Mouse (Mus musculus): Measurements from ENCODE around the gene Serp2. TPM values are rescaled to one million over a fixed set of nuclear protein-coding genes. Genes with fewer than 3 reads are reported as not detected.

The Serp2 gene
- polyA plus RNA-seq, 1 experiment from 2014 or later = 6.3 TPM

DNA sequence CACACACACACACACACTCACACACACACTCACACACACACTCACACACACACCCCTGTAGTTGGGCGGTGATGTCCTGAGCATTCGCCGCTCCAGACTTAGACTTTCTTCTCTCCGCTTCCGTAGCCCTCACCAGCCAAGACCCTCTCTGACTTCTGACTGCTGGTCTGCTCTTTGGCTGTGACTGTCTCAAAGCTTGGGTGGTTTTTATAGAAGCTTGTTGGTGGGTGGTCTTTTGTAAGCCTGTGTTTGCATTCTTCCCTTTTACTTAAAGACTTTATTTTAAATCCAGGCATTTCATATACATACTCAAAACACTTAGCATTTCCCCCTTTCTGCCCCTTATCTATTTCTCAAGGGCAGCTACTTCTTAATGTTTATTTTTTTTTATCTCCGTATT is 57.2 kb downstream of the Serp2 start:
- H3K4me2 ChIP-seq (ENCODE audit: low read depth, low read length) = no peak overlapping the region
- H3K9ac ChIP-seq (ENCODE audit: low read length) = no peak overlapping the region
- H3K9me3 ChIP-seq (replicated peaks; ENCODE audit: control insufficient read depth, low read length) = no peaks in the 10 kb centered on the region
- H3K27me3 ChIP-seq (ENCODE audit: control insufficient read depth, insufficient read depth, low read length) = no peaks in the 10 kb centered on the region
- ATAC-seq (replicated peaks; ENCODE audit: extremely low read depth, insufficient read depth, low FRiP score) = no peak
- peaks cover 13% of the 10 kb centered on the region for H3K4me1 ChIP-seq (ENCODE audit: control insufficient read depth, insufficient read depth, low read length)
- no peak overlapping the region for H3K27ac ChIP-seq (ENCODE audit: low read length)
- 84% methylated on average over 6 of the region's 6 CpGs for WGBS
- no peaks in the 10 kb centered on the region for H3K36me3 ChIP-seq (ENCODE audit: control insufficient read depth, insufficient read depth)
- H3K4me3 ChIP-seq (ENCODE audit: low read length) = no peak overlapping the region

- no peak overlapping the region for H3K27ac ChIP-seq (ENCODE audit: low read length)
- ATAC-seq (replicated peaks; ENCODE audit: extremely low read depth, insufficient read depth, low FRiP score) = no peak
- no peak overlapping the region for H3K4me2 ChIP-seq (ENCODE audit: low read depth, low read length)
Measured at GRCm38 (mm10) chr14:76498210-76498609, 58.5 kb downstream of the Serp2 start.

DNA sequence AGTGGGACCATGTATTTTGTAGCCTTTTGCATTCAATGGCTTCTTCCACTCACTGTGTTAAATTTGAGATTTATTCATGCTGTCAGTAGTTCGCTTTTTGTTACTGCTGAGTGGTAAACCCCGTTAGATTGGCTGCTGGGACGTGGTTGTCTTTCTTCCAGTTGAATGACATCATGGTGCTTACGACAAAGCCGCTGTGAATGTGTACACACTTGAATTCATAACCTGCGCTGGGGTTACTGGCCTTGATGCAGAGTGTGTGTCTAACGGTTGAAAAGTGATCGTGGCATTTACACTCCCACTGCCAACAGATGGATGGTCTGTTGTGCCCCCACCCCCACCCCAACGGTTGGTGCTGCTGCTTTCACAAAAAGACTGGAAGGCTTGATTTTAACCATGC is 59.5 kb downstream of the Serp2 start:
- Histone ChIP-seq H3K9me3 (replicated peaks; ENCODE audit: control insufficient read depth, low read length) (no peaks in the 10 kb centered on the region), H3K4me1 (ENCODE audit: control insufficient read depth, insufficient read depth, low read length) (peaks cover 9% of the 10 kb centered on the region), H3K9ac (ENCODE audit: low read length) (no peak overlapping the region), H3K36me3 (ENCODE audit: control insufficient read depth, insufficient read depth) (no peaks in the 10 kb centered on the region), H3K27me3 (ENCODE audit: control insufficient read depth, insufficient read depth, low read length) (no peaks in the 10 kb centered on the region), H3K4me2 (ENCODE audit: low read depth, low read length) (no peak overlapping the region), H3K4me3 (ENCODE audit: low read length) (no peak overlapping the region), H3K27ac (ENCODE audit: low read length) (no peak overlapping the region)
- 84% methylated on average over 9 of the region's 9 CpGs for WGBS
- ATAC-seq (replicated peaks; ENCODE audit: extremely low read depth, insufficient read depth, low FRiP score) = no peak

More at GRCm38 (mm10) chr14:76498210-76498609, 58.5 kb downstream of the Serp2 start:
- Histone ChIP-seq H3K9me3 (replicated peaks; ENCODE audit: control insufficient read depth, low read length) (no peaks in the 10 kb centered on the region), H3K4me1 (ENCODE audit: control insufficient read depth, insufficient read depth, low read length) (peaks cover 9% of the 10 kb centered on the region), H3K36me3 (ENCODE audit: control insufficient read depth, insufficient read depth) (no peaks in the 10 kb centered on the region), H3K9ac (ENCODE audit: low read length) (no peak overlapping the region), H3K4me3 (ENCODE audit: low read length) (no peak overlapping the region), H3K27me3 (ENCODE audit: control insufficient read depth, insufficient read depth, low read length) (no peaks in the 10 kb centered on the region)
- whole genome bisulfite sequencing = 39% methylated on average over 7 of the region's 7 CpGs

GRCm38 (mm10) chr14:76495022-76495421 is 61.7 kb downstream of the Serp2 start:
- H3K36me3 ChIP-seq (ENCODE audit: control insufficient read depth, insufficient read depth) = no peaks in the 10 kb centered on the region
- ATAC-seq (replicated peaks; ENCODE audit: extremely low read depth, insufficient read depth, low FRiP score) = no peak
- no peak overlapping the region for H3K4me2 ChIP-seq (ENCODE audit: low read depth, low read length)
- H3K4me3 ChIP-seq (ENCODE audit: low read length) = no peak overlapping the region
- H3K9ac ChIP-seq (ENCODE audit: low read length) = no peak overlapping the region
- no peaks in the 10 kb centered on the region for H3K27me3 ChIP-seq (ENCODE audit: control insufficient read depth, insufficient read depth, low read length)
- 50% methylated on average over 5 of the region's 5 CpGs for WGBS
- no peak overlapping the region for H3K27ac ChIP-seq (ENCODE audit: low read length)
- H3K9me3 ChIP-seq (replicated peaks; ENCODE audit: control insufficient read depth, low read length) = no peaks in the 10 kb centered on the region
- peaks cover 7% of the 10 kb centered on the region for H3K4me1 ChIP-seq (ENCODE audit: control insufficient read depth, insufficient read depth, low read length)

DNA sequence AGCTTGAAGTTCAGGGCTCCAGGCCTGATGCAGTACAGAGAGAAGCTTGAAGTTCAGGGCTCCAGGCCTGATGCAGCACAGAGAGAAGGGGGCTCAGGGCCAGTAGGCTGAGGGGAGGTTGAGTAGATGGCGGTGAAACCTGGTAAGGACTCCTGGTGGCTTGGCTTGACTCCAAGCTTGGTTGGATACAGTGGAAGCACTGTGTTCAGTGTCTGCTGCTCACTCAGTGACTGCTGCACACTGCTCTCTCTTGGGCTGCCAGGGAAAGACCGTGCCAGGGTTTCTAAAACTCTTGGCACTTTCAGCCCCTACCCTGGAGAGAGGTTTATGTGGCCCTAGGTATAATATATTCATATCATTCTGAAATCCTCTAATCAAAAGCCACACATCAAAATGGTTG is 67.6 kb downstream of the Serp2 start:
- Histone ChIP-seq H3K27ac (ENCODE audit: low read length) (no peak overlapping the region), H3K36me3 (ENCODE audit: control insufficient read depth, insufficient read depth) (no peaks in the 10 kb centered on the region), H3K4me3 (ENCODE audit: low read length) (no peak overlapping the region), H3K9ac (ENCODE audit: low read length) (no peak overlapping the region), H3K9me3 (replicated peaks; ENCODE audit: control insufficient read depth, low read length) (no peaks in the 10 kb centered on the region), H3K27me3 (ENCODE audit: control insufficient read depth, insufficient read depth, low read length) (no peaks in the 10 kb centered on the region), H3K4me2 (ENCODE audit: low read depth, low read length) (no peak overlapping the region), H3K4me1 (ENCODE audit: control insufficient read depth, insufficient read depth, low read length) (no peaks in the 10 kb centered on the region)
- ATAC-seq (replicated peaks; ENCODE audit: extremely low read depth, insufficient read depth, low FRiP score) = no peak
- WGBS = 49% methylated on average over 2 of the region's 2 CpGs

DNA sequence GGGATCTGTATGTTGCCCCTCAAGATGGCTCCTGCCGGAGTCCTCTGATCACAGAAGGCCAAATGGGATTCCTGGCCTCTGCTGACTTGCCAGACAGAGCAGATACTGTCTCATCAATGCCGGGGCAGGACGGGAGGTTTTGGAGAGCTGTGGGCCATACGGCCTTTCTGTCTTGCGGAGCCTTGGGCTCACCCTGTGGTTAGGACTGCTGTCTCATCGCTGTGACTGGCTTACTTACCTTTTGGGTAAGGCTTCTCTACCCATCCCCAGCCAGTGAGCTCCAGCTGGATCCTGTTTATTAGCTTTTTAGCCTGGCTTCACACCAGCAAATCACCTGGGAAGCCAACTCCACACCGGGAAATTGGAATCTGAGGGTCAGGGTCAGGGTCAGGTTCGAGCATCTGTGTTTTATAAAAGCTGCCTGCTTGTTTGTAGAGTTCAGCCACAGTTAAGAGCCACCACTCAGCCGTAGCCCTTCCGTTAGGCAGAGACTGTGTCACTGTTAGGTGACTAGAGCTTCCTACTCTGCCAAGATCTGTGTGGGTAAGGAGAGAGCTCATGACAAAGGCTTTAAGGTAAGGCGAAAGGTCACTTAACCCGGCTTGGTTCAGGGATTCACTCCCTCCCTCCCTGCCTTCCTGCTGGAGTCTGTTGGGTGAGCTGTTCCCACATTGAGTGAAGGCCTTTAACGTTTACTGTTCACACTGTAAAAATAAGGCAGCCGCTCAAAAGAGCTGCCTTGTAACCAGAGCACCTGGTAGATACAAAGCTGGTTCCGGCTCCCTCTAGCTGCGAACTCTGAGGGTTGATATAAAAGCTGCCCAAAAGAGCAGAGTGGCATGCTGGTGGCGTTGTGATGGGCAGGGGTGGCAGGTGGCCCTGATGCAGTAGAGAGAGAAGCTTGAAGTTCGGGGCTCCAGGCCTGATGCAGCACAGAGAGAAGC is 68.3 kb downstream of the Serp2 start:
- Histone ChIP-seq H3K4me3 (ENCODE audit: low read length) (no peak overlapping the region), H3K27ac (ENCODE audit: low read length) (0 out of 2 replicates have a peak overlapping the region, but pooled peaks have one; percentile 23), H3K9me3 (replicated peaks; ENCODE audit: control insufficient read depth, low read length) (no peaks in the 10 kb centered on the region), H3K4me1 (ENCODE audit: control insufficient read depth, insufficient read depth, low read length) (no peaks in the 10 kb centered on the region), H3K9ac (ENCODE audit: low read length) (no peak overlapping the region), H3K27me3 (ENCODE audit: control insufficient read depth, insufficient read depth, low read length) (no peaks in the 10 kb centered on the region), H3K4me2 (ENCODE audit: low read depth, low read length) (no peak overlapping the region), H3K36me3 (ENCODE audit: control insufficient read depth, insufficient read depth) (no peaks in the 10 kb centered on the region)
- WGBS = 70% methylated on average over 18 of the region's 18 CpGs
- no peak for ATAC-seq (replicated peaks; ENCODE audit: extremely low read depth, insufficient read depth, low FRiP score)

DNA sequence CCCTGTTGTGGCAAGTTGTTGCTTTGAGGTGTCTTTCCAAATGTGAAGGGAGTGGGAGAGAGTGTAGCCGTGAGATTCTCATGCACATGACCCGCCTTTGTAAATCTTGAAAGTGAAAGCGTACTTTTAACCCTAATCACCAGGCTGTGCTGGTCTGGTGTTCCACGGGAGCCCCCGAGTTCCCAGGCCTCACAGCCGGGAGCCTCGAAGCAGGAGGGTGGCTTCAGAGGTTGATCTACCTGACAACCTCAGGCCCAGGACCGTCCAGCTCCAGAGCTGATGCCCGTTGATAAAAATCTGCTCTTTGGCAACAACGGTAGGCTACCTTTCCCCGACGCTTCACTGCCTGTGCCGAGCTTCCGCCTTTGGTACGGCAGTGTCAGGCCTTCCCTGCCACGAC is 69.1 kb downstream of the Serp2 start:
- Histone ChIP-seq H3K27me3 (ENCODE audit: control insufficient read depth, insufficient read depth, low read length) (no peaks in the 10 kb centered on the region), H3K4me1 (ENCODE audit: control insufficient read depth, insufficient read depth, low read length) (no peaks in the 10 kb centered on the region), H3K9me3 (replicated peaks; ENCODE audit: control insufficient read depth, low read length) (no peaks in the 10 kb centered on the region), H3K9ac (ENCODE audit: low read length) (no peak overlapping the region), H3K36me3 (ENCODE audit: control insufficient read depth, insufficient read depth) (no peaks in the 10 kb centered on the region), H3K27ac (ENCODE audit: low read length) (no peak overlapping the region), H3K4me3 (ENCODE audit: low read length) (no peak overlapping the region), H3K4me2 (ENCODE audit: low read depth, low read length) (no peak overlapping the region)
- no peak for ATAC-seq (replicated peaks; ENCODE audit: extremely low read depth, insufficient read depth, low FRiP score)
- 81% methylated on average over 16 of the region's 16 CpGs for WGBS

DNA sequence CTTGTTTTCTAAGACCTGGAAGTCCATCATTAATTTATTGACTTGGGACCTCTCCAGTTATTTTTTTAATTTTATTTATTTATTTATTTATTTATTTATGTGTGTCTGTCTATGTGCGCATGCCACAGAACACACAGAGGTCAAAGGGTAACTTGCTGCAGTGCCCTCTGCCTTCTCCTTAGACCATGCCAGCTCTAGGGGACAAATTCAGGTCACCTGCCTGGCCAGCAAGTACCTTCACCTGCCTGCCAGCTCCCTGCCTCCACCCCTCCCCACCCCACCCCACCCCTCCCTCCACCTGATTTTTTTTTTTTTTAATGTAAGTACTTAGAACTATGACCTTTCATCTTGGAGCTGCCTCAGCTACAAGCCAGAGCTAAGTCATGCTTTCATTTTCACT is 73.0 kb downstream of the Serp2 start:
- Histone ChIP-seq H3K9ac (ENCODE audit: low read length) (no peak overlapping the region), H3K4me1 (ENCODE audit: control insufficient read depth, insufficient read depth, low read length) (peaks cover 2% of the 10 kb centered on the region; the same call in 1 of the 2 replicates), H3K27me3 (ENCODE audit: control insufficient read depth, insufficient read depth, low read length) (no peaks in the 10 kb centered on the region), H3K27ac (ENCODE audit: low read length) (no peak overlapping the region), H3K4me2 (ENCODE audit: low read depth, low read length) (no peak overlapping the region), H3K4me3 (ENCODE audit: low read length) (no peak overlapping the region), H3K9me3 (replicated peaks; ENCODE audit: control insufficient read depth, low read length) (no peaks in the 10 kb centered on the region), H3K36me3 (ENCODE audit: control insufficient read depth, insufficient read depth) (no peaks in the 10 kb centered on the region)
- 100% methylated on average over 1 of the region's 1 CpGs for WGBS
- no peak for ATAC-seq (replicated peaks; ENCODE audit: extremely low read depth, insufficient read depth, low FRiP score)
